Mouse (Mus musculus) erythroblast, embryonic 14.5 days (primary cell): ENCODE data around the gene Apbb2.

Experiments
- GATA1 ChIP-seq: IDR thresholded peaks from 2 replicates; pipeline ENCODE4 v1.6.1; 2012; ENCODE audit warnings: low read length, inconsistent platforms, mixed read lengths
- TAL1 ChIP-seq: IDR thresholded peaks from 3 replicates; pipeline ENCODE4 v1.6.1; 2012; ENCODE audit warnings: low read length, inconsistent platforms, mixed read lengths

GRCm38 (mm10) chr5:66575148-66575547 lies 43.4 kb downstream of the Apbb2 start:
- no peak for TF ChIP-seq GATA1
- TF ChIP-seq TAL1: no peak
